Mouse (Mus musculus) thymus, postnatal 4 days (tissue): Measurements from ENCODE around the gene Hoxd4.

Experiments used
- DNase-seq: peaks from one replicate; pipeline ENCODE4 v3.0.0; 2021

Hoxd4 gene

DNA sequence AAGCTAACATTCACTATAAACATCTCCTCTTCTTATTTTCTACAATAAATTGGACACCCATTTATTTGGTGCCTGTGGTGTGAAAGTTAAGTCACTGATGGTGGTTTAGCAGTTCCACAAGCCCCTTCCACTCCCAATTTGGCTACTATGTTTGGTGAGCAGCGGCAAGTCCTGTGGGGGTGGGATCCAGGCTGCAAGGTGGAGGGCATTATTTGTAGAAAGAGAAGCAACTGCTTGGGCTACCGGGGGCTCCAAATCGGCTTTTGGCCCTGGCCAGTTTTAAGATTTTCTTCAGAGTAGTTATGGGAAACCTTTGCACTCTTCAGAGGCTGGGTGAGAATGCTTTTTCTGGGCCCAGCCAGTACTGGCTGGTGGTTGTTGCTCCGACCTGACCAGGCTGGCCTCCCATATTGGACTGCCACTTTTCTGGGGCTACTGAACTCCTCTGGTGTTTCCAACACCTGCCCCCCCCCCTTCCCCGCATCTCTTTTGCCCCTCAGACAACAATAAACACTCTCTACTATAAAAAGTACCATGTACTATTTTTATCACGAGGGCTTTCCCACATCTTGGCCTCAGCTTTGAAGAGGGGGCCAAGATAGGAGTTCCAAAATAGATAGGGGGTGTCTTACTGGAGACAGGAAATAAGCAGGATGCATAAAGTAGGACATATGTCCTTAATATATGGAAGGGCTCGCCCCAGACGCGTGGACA lies 20.2 kb downstream of the Hoxd4 start:
- DNase-seq, result no peak

DNA sequence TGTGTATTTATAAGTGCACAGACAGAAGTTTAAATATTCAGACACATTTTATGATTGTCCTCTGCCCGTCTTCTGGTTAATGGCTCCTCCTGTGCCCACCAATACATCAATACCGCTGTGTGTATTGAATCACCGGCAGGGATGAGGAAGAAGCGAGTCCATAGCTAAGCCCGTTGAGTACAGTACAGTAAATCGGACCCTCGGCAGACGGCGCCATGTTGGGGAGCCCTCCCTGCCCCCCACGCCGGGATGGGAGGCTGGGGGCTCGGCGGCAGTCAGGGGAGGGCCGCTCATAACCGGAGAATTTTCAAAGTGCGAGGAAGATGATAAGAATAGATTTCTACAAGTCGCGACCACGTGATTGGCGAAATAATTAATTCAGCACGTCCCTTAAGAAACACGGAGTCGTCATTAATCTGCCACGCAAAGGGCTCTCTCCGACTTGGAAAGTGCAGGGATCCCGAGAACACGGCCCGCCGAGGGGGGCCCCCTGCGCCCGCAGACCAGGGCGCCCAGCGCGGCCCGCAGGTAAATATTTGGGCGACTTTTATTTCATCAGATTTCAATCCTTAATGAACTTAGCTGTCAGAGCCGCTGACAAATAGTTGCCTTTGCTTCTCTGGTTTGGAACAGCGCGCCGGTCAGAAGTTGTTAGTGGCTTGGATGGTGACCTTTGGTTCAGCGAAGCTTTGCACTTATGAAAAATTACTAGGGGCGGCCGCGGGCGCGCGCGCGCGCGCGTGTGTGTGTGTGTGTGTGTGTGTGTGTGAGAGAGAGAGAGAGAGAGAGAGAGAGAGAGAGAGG lies 21.0 kb downstream of the Hoxd4 start:
- DNase-seq, result no peak

DNA sequence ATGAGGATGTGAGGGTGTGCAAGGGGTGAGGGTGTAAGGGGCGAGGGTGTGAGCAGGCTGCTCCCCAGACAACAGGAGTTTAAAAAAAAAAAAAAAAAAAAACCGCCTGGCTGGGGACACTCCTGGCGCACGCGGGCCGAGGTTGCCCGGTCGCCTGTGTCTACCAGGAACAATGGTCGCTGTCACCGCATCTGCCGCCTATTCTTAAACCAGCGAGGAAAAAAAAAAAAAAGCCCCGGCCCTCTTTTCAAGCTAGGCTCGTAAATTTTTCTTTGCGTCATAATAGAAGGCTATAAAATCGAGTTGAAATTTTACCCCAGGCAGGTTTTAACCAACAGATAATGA lies 21.6 kb downstream of the Hoxd4 start:
- no peak for DNase-seq

DNA sequence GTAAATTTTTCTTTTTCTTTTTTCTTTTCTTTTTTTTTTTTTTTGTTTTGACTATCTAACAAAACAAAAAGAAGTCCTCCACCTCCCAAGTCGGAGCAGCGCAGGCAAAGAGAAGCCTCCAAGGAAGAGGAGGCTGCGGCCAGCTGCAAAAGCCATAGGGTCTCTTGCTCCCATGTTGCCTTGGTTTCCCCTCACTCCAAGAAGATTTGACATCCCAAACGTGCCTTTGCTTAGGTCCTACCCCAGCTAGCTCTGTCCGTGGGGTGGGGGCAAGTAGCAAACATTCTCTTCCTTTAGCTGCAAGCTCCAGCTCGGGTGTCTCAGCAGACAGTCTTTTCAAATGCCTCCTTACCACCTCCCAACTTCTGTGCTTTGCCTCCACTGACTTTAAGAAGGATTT lies 22.0 kb downstream of the Hoxd4 start:
- no peak for DNase-seq

DNA sequence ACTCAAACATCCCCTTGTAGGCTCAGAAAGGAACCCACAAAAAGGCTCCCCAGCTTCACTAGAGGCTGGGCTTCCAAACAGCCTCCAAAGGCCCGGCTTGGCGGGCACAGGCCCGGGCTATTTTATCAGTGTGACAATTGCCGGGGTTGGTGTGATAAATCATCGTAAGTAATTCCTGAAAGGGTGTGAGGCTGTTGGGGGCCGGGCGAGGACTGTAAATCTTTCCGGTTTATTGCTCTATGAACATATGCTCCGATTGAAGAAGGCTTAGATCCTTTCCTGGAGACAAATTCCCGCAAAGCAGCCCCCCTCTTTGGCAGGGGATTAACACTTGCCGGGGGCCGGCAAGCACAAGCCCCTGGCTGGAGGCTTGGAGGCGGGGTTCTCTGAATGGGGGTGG lies 22.7 kb downstream of the Hoxd4 start:
- no peak for DNase-seq

DNA sequence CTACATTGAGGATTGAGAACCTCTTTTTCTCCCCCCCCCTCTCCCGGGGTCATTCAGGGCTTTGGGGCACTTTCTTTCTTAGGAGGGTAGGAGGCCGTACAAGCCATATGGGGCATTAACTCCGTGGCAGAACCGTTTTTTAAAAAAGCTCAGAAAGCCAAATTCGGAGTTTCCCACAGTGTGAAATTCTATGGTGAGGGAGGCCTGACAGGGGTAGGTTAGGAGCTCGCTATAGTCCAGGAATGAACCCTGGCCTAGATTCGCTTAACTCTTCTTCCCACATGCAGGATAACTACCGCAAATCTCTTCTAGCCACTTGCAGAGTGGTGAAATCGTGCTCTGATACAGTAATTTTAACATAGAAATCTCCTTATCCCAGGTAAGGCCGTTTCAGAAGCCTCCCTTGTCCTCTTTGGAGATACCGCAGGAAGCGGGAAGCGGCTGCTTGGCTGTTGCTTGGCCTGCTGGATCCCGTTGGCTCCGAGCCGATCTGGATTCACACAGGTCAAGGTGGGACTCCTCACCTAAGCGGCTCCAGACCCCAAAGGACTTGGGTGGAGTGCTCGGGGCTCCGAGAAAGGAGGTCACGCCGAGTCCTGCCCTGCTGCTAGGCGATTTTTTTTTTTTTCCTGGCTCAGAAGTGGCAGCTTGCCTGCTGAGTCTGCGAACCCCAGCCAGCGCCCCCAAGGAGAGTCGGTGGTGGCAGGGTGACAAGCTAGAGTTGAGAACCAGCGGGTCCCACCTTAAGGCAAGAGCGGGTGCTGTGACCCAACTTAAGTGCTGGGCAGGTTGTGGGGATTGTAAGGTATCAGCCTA lies 23.5 kb downstream of the Hoxd4 start:
- DNase-seq, result no peak

DNA sequence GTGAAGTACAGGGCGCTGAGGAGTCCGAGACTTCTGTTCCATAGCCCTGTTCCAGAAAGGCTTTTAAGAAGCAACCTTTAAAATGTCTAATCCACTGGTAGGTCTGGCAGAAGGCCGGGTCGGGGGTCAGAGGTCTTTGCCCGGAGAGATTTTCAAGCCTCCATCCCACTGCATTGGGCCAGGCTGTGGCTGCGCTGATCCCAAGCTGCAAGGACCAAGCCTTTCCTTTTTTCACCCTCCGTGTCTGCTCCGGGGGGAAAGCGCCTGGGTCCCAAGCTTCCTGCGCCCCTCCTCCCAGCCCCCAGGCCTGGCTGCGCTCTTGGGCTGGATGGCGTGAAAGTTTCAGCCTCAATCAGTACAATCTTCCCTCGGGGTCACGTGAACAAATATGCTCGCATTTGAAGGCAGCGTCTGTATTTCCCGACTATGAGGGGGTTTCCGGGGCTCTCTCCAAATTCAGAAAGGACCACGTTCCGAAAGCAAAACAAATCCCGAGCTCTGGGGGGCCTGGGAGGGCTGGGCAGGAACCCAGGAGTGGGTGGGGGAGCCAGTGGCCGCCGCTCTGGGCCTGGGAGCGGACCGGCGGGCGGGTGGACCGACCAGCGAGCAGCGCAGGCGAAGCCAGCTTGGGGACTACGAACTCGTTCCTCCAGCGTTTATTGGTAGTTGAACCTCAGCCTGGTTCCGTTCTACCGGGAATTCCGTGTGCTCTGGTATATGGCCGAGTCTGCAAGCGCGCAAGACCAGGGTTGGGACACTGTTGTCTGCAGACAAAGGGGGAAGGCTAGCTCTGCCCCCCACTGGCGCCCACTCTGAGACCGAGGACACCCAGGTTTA lies 24.3 kb downstream of the Hoxd4 start:
- no peak for DNase-seq

DNA sequence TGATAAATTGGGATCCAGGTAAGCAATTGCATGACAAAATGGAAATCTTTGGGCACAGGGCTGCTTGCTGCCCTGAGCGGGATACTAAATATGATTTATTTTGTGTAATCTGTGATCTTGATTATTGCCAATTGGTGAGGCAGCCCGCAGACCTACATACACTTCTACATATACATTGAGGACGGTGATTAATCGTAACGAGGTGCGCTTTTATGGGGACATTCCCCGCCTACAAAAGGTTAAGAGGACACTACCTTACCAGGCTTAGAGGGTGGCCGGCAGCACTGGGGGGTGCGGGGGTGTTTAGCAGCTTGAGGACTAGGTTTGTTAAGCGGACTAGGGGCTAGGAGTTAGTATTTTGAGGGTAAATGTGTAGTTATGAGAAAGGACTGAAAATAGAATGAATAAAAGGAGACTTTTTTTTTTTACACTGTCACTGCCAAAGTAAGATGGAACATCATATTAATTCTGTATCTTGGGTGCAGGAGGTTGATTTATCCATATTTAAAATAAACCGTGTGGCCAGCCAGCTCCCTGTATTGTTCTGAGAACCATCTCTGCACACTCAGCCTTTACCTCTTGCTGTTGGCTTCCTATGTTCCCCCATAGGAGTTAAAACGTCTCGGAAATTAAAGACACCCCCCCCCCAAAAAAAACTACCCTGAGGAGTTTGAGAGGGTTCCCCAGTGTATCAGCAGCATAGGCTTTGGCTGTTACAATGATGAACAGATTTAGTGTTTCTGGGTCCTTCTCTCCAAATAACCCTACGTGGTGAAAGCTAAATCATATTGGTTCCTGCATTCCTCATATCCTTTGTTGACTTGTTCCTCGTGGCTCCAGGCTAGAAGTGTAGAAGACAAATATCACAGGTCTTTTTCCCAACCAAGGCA lies 25.2 kb downstream of the Hoxd4 start:
- no peak for DNase-seq

DNA sequence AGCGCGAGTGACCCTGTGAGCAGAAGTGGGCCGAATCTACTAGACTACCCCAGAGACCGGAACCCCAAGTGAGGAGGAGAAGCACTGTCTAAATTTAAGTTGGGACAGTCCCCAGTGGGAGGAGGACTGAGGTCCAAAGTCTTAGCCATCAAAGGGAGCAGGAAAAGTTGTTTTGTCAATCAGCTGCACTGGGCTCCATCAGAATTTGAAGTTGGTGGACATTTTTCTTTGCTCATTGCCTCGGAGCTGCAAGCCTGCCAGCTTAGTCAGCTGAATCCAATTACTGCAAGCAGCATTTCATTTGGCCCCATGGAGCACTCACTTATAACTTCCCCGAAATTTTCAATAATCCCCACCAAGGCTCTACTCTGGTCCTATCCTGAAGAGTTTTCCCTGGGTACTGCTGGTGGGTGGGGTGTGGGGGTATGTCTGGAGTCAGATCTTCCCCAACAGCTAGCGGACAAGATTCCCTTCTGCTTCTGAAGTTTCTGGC lies 25.9 kb downstream of the Hoxd4 start:
- no peak for DNase-seq

DNA sequence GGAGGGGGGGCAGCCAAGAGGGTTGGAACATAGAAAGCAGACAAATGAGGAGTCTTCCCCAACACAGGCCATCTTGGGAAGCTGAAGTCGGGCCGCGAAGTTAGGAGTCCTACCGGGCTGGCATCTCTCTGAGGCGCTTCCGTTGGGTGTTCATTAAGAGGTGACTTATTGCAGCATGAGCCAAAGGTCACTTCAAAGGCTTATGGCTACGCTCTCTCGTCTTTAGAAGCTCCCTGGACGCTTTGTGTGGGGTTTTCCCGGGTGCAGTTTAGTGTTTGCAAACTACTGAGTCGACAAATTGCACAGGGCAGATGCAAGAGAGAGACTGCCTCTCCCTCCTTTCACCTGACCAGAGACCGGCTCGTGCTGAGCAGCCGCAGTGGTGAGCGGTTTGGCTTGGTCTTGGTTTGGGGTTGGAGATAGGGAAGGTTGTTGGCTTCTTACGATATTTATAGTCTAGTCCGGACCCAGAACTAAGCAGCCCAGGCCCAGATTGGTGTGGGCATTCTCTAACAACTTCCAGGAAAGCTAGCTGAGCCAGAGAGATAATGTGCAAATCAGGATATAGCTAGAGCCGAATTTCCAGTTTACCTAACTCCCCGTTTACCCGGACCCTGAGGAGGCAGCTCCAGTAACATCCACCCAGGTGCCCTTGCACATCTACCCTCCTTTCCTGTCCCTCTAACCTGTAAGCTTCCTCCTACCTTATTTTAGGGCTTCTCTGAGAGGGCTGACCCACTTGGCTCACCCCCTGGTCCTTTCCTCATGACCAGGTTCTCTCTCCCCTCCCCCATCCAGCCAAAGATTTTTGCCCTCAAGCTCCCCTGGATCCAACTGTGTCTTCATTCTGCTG lies 27.1 kb downstream of the Hoxd4 start:
- DNase-seq, result no peak

DNA sequence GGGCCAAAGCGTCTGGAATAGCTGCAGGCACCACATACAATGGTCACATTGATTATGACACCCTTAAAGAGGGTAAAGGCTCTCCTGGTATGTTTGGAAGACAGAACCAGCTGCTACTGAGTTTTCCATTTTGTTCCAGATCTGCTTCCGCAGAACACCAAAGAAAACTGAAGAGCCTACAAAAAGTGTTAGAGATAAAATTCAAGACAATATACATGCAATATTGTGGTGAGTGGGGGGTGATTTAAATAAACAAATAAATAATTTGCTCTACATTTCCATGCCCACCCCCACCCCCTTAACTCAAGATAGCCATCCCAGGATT lies 27.7 kb downstream of the Hoxd4 start:
- DNase-seq, result no peak

DNA sequence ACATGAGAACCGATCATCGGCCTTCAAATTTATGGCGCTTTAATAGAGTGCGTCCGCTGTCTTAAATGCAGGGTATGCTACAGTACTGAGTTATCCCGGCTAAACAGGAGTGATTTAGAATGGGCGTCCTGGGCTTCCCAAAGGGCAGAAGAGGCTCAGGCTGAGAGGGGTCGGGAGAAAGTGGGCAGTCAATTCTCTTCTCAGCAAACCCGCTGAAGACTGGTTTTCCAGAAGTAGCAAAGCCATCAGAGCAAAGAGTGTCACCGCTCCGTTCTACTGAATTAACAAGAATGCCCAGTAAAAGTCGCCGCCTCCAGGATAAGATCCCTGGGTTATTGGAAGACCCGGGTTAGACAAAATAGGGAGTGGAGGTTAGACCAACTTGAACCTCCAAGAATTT lies 28.1 kb downstream of the Hoxd4 start:
- no peak for DNase-seq

DNA sequence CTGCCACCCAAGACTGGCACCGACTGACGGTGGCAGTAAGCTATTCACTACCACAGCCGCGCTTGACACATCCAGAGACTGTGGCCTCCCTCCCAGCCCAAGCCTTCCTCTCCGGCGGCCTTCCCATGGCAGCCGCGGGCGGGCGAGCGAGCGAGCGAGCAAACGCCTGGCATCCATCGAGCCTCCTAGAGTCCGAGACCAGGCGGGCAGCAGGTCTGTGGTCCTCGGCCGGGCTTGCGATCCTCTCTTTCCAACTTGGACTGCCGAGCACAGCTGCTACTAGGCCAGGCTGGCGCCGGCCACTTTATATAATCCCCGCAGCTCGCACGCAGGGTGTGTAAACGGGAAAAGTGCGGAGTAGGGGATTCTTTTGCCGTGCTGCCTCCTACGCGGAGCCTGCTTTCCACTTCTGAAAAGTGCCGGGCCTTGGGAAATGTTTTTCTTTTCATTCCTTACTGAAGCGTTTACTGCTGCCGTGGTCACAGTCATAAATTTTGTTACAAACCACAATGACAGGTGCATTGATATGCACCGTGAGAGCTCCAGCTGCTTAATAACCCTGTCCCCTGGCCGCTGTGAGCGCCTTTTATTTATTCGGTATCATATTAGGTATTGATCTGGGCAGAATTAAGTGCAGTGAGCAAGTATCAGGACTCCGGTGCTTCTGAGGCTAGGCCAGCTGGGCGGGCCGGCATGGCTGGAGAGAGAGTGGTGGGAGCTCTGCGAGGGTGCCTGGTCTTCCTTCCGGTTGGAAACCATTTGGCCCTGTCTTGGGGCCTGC lies 28.8 kb downstream of the Hoxd4 start:
- DNase-seq, result no peak

DNA sequence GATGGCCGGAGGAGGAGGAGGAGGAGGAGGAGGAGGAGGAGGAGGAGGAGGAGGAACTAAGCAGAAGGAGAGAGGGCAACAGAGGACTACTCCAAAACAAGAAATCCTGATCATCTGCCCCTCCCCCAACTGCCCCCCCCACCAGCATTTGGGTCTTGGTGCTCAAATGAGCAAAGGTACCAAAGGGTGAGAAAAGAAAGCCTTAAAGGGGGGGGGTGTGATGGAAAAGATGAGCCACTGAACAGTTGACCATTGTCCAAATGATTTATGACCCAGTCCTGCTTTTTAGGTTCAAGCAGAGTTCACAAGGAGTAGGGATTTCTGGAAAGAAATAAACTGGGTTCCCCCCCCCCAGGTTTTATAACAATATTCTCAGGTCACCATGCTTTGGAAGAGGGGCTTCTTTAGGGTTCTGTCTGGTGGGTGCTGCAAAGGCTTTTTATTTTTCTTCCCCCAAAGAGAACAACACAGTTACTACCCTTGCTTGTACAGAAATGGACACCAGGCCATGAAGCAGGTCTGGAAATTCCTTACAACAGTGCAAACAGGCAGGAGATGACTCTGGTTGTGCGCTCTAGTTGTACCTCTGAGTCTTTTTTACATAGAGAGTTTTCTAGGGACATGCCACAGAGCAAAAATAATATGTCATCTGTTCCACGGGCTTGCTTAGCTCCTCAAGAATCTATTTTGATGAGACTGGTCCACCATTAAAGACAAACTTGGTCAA lies 29.7 kb downstream of the Hoxd4 start:
- no peak for DNase-seq

DNA sequence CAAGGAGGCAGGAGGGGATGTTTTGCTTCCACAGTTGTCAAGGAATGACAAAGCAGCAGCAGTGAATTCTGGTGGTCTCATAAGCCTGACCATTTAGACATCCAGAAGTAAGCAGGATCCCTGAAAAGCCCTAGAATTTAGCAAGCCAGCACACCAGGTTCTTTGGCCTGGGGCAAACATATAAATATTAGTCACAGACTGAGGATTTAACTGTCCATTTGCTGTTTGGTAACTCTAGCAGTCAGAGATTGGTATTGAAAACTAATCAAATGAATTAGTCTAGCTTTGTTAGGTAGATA lies 30.2 kb downstream of the Hoxd4 start:
- no peak for DNase-seq

DNA sequence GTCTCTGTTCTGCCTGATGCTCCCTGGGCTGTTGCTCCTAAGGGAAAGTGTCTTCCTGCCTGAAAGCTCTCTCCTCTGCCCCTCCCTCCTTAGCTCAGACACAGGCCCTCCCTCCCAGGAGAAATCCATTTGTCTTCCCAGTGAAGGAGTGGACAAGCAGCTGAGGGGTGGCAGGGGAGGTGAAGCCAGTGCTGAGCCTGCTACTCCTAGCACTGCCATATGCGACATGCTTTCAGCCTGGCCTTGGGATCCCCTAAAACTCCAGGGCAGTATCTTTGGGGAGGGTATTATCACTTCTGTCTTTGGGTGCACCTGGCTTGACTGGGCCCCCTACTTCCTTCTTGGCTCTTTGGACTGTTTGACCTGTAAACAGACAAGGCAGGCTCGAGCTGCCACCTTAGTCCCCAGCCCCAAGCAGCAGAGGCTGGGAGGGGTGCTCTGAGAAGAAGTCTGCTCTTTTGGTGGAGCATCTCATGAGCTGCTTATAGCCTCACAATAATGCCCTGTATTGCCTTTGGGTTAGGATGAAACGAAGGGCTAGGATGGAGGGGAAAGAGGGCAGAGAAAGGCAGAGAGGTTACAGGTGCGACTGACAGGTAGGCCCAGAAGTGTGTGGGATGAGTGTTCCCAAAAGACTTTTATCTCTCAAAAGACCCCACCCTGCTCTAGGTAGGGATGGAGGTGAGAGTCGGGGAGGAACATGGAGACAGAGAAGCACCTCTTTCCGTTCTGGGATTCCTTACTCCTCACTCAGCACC lies 34.0 kb downstream of the Hoxd4 start:
- no peak for DNase-seq

DNA sequence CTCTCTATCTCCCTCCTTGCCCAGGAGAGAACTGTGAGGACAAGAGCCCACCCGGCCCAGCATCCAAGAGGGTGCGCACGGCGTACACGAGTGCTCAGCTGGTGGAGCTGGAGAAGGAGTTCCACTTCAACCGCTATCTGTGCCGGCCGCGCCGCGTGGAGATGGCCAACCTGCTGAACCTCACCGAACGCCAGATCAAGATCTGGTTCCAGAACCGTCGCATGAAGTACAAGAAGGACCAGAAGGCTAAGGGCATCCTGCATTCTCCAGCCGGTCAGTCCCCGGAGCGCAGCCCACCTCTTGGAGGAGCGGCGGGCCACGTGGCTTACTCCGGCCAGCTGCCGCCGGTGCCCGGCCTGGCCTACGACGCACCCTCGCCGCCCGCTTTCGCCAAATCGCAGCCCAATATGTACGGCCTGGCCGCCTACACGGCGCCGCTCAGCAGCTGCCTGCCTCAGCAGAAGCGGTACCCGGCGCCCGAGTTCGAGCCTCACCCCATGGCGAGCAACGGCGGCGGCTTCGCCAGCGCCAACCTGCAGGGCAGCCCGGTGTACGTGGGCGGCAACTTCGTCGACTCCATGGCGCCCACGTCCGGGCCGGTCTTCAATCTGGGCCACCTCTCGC lies 34.7 kb downstream of the Hoxd4 start:
- DNase-seq, result no peak

DNA sequence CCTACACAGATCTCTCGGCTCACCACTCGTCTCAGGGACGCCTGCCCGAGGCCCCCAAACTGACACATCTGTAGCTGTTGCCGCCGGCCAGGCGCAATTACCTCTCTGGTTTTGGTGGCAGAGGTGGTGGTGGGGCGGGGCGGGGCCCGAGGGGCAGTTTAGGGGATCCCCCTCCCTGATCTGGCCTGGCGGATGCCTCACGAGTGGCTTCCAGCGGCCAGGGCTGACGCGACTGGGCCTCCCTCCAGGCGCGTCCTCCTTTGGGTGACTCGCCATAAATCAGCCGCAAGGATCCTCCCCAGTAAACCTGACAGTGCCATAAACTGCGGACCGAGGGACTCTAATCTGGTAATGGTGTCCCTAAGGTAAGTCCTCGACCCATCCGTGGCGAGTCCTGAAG lies 35.3 kb downstream of the Hoxd4 start:
- DNase-seq, result no peak
